Mouse (Mus musculus): Measurements from ENCODE around the gene Nphs1. TPM values are rescaled to one million over a fixed set of nuclear protein-coding genes. Genes with fewer than 3 reads are reported as not detected.
A peak's percentile ranks its signal among the peaks of the same experiment; 100 is the strongest.

The Nphs1 gene
- polyA plus RNA-seq, 1 experiment: not detected

DNA sequence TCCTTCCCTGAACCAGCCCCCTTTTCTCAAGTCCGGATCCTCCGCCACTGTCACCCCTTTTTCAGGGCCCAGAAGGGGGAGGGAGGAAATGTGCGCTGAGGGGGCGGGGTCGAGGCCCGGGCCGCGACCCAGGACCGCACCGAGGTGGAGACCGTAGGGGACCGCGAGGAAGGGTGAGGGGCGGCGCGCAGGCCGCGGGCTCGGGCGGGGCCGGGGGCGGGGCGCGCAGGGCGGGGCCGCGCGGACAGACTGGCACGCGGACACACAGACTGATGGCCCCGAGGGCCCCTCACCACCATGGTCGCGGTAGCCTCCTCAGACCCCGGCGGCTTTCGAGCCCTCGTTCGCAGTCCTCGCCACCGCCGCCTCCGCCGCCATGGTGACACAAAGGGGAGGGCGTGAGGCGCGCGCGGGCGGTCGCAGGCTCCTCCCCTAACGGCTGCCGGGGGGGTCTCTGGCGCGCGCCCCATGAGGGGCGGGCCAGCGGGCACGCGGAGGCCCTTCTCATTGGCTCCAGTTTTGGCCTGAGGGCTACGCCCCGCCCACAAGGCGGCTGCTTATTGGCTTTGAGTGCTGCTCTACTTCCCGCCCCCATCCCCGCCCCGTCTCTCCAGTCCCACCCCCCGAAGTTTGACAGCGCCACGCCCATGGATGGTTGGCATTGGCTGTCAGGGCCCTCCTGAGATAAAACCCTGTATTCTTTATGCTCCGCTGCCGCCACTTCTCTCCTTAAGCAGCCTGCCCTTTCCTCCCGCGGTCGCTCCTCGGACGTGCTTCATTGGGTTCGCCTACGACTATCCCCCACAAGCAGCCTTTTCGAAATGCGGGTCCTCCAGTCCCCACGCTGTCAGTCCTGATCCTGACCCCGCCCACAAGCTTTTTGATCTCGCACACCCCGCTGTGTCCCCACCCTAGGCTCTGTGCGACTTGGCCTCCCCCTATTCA is 76.8 kb downstream of the Nphs1 start, which contains the start of gene Arhgap33:
TSS of gene Arhgap33 (minus strand) at position 428 of the 945 bp plus-strand sequence.
- peak within 1 kb of the TSS; percentile 56 for H3K4me3 ChIP-seq (ENCODE audit: insufficient read depth, low read length)
- TF ChIP-seq POLR2A (IDR thresholded peaks at IDR 0.05; ENCODE audit: low read depth, low read length) (peak; percentile 39; the same call in 1 of the 2 replicates), CTCF (IDR thresholded peaks at IDR 0.05; ENCODE audit: borderline replicate concordance, insufficient read depth, low read length) (no peak)
- no peak within 1 kb of the TSS for H3K27ac ChIP-seq (ENCODE audit: insufficient read depth, low read length)
- peaks cover 3% of the 10 kb centered on the region; the same call in 1 of the 2 replicates for H3K4me1 ChIP-seq (ENCODE audit: control insufficient read depth, insufficient read depth, low read length)

Other genes starting within 250 kb of the Nphs1 start
- 52.0 and 53.4 TPM in 2 replicates for gene Polr2i, start 226.4 kb upstream of the Nphs1 start, polyA plus RNA-seq (2011; ENCODE audit: insufficient read length, low read depth, missing spikeins)
- 83.5 and 90.8 TPM in 2 replicates for gene Tbcb, start 226.0 kb upstream of the Nphs1 start, polyA plus RNA-seq (2011; ENCODE audit: insufficient read length, low read depth, missing spikeins)
- not detected in 2 replicates for gene Ovol3, start 222.6 kb upstream of the Nphs1 start, polyA plus RNA-seq (2011; ENCODE audit: insufficient read length, low read depth, missing spikeins)
- not detected in 2 replicates for gene Thap8, start 178.2 kb upstream of the Nphs1 start, polyA plus RNA-seq (2011; ENCODE audit: insufficient read length, low read depth, missing spikeins)
- 7.7 and 8.2 TPM in 2 replicates for gene Wdr62, start 177.9 kb upstream of the Nphs1 start, polyA plus RNA-seq (2011; ENCODE audit: insufficient read length, low read depth, missing spikeins)
- 124 and 149 TPM in 2 replicates for gene Clip3, start 166.6 kb upstream of the Nphs1 start, polyA plus RNA-seq (2011; ENCODE audit: insufficient read length, low read depth, missing spikeins)
- gene Alkbh6, start 149.6 kb upstream of the Nphs1 start, polyA plus RNA-seq (2011; ENCODE audit: insufficient read length, low read depth, missing spikeins): 20.7 and 21.3 TPM in 2 replicates
- 1.5 and 2.6 TPM in 2 replicates for gene Syne4, start 143.5 kb upstream of the Nphs1 start, polyA plus RNA-seq (2011; ENCODE audit: insufficient read length, low read depth, missing spikeins)
- 0.67 and 0.90 TPM in 2 replicates for gene E130208F15Rik, start 136.6 kb upstream of the Nphs1 start, polyA plus RNA-seq (2011; ENCODE audit: insufficient read length, low read depth, missing spikeins)
- gene Sdhaf1, start 134.4 kb upstream of the Nphs1 start, polyA plus RNA-seq (2011; ENCODE audit: insufficient read length, low read depth, missing spikeins): 6.1 and 6.8 TPM in 2 replicates
- gene Lrfn3, start 95.5 kb upstream of the Nphs1 start, polyA plus RNA-seq (2011; ENCODE audit: insufficient read length, low read depth, missing spikeins): 7.5 and 7.6 TPM in 2 replicates
- gene Tyrobp, start 44.6 kb upstream of the Nphs1 start, polyA plus RNA-seq (2011; ENCODE audit: insufficient read length, low read depth, missing spikeins): 7.6 TPM in 1 of 2 replicates, not detected in the other
- gene Hcst, start 38.5 kb upstream of the Nphs1 start, polyA plus RNA-seq (2011; ENCODE audit: insufficient read length, low read depth, missing spikeins): not detected in 2 replicates
- gene Nfkbid, start 36.6 kb upstream of the Nphs1 start, polyA plus RNA-seq (2011; ENCODE audit: insufficient read length, low read depth, missing spikeins): 0.42 and 1.1 TPM in 2 replicates
- 30.8 and 34.2 TPM in 2 replicates for gene Aplp1, start 12.8 kb upstream of the Nphs1 start, polyA plus RNA-seq (2011; ENCODE audit: insufficient read length, low read depth, missing spikeins)
- gene Kirrel2, start 625 bp upstream of the Nphs1 start, polyA plus RNA-seq (2011; ENCODE audit: insufficient read length, low read depth, missing spikeins): not detected in 2 replicates
- not detected in 2 replicates for gene Prodh2, start 35.3 kb downstream of the Nphs1 start, polyA plus RNA-seq (2011; ENCODE audit: insufficient read length, low read depth, missing spikeins)
- 4.3 and 7.1 TPM in 2 replicates for gene Arhgap33, start 76.7 kb downstream of the Nphs1 start, polyA plus RNA-seq (2011; ENCODE audit: insufficient read length, low read depth, missing spikeins)
- gene Hspb6, start 93.9 kb downstream of the Nphs1 start, polyA plus RNA-seq (2011; ENCODE audit: insufficient read length, low read depth, missing spikeins): 55.6 and 58.1 TPM in 2 replicates
- gene Proser3, start 94.0 kb downstream of the Nphs1 start, polyA plus RNA-seq (2011; ENCODE audit: insufficient read length, low read depth, missing spikeins): 7.7 and 8.0 TPM in 2 replicates
- 30.6 and 38.5 TPM in 2 replicates for gene Lin37, start 101.5 kb downstream of the Nphs1 start, polyA plus RNA-seq (2011; ENCODE audit: insufficient read length, low read depth, missing spikeins)
- 49.1 and 79.1 TPM in 2 replicates for gene U2af1l4, start 105.0 kb downstream of the Nphs1 start, polyA plus RNA-seq (2011; ENCODE audit: insufficient read length, low read depth, missing spikeins)
- gene Gm49396, start 105.0 kb downstream of the Nphs1 start, polyA plus RNA-seq (2011; ENCODE audit: insufficient read length, low read depth, missing spikeins): 1.4 and 3.1 TPM in 2 replicates
- gene Psenen, start 105.3 kb downstream of the Nphs1 start, polyA plus RNA-seq (2011; ENCODE audit: insufficient read length, low read depth, missing spikeins): 130 and 134 TPM in 2 replicates
- gene Igflr1, start 107.1 kb downstream of the Nphs1 start, polyA plus RNA-seq (2011; ENCODE audit: insufficient read length, low read depth, missing spikeins): not detected in 2 replicates
- gene Kmt2b, start 130.4 kb downstream of the Nphs1 start, polyA plus RNA-seq (2011; ENCODE audit: insufficient read length, low read depth, missing spikeins): 31.9 and 40.1 TPM in 2 replicates
- not detected in 2 replicates for gene Zbtb32, start 140.6 kb downstream of the Nphs1 start, polyA plus RNA-seq (2011; ENCODE audit: insufficient read length, low read depth, missing spikeins)
- 0.47 and 0.49 TPM in 2 replicates for gene Upk1a, start 154.5 kb downstream of the Nphs1 start, polyA plus RNA-seq (2011; ENCODE audit: insufficient read length, low read depth, missing spikeins)
- 550 and 557 TPM in 2 replicates for gene Cox6b1, start 167.8 kb downstream of the Nphs1 start, polyA plus RNA-seq (2011; ENCODE audit: insufficient read length, low read depth, missing spikeins)
- not detected in 2 replicates for gene Etv2, start 177.5 kb downstream of the Nphs1 start, polyA plus RNA-seq (2011; ENCODE audit: insufficient read length, low read depth, missing spikeins)
- 32.9 and 33.9 TPM in 2 replicates for gene Rbm42, start 192.0 kb downstream of the Nphs1 start, polyA plus RNA-seq (2011; ENCODE audit: insufficient read length, low read depth, missing spikeins)
- 8.1 and 10.5 TPM in 2 replicates for gene Haus5, start 206.7 kb downstream of the Nphs1 start, polyA plus RNA-seq (2011; ENCODE audit: insufficient read length, low read depth, missing spikeins)
- gene Pmis2, start 213.3 kb downstream of the Nphs1 start, polyA plus RNA-seq (2011; ENCODE audit: insufficient read length, low read depth, missing spikeins): not detected in 2 replicates
- gene 2200002J24Rik, start 240.6 kb downstream of the Nphs1 start, polyA plus RNA-seq (2011; ENCODE audit: insufficient read length, low read depth, missing spikeins): not detected in 2 replicates

Measured in embryonic fibroblast, embryonic 13.5 days (primary cell).